Mouse (Mus musculus): ENCODE measurements around the gene Dusp1.

- TF ChIP-seq CTCF (IDR thresholded peaks at IDR 0.05; ENCODE audit: control insufficient read depth, insufficient read depth, insufficient replicate concordance, low read depth, low read length) (no peak), POLR2A (IDR thresholded peaks at IDR 0.05; ENCODE audit: control insufficient read depth, low read depth, low read length) (no peak)
Measured at GRCm38 (mm10) chr17:26593199-26593598, 31.3 kb upstream of the Dusp1 start.
